Mouse (Mus musculus) MEL (cell line): ENCODE data around the gene Cul7. TPM values are rescaled to one million over a fixed set of nuclear protein-coding genes. Genes with fewer than 3 reads are reported as not detected.

ENCODE experiments used
- DNase-seq: peaks from one replicate; pipeline ENCODE4 v3.0.0; 2011; ENCODE audit warnings: low read depth, low spot score
- H3K27ac ChIP-seq: 2 replicates; pipeline ENCODE4 v1.5.1; 2012; ENCODE audit warnings: low read depth, mild to moderate bottlenecking, control low read depth, low read length, moderate library complexity; ENCODE audit not compliant: control insufficient read depth
- H3K27me3 ChIP-seq, 2 experiments: fragments of 150-350 bp in 1 of 2; sonication (generic) in 1 of 2; 2 replicates each; pipeline ENCODE4 v1.6.1; 2012; ENCODE audit warnings: low read length in 2 of 2, mild to moderate bottlenecking in 2 of 2, improper control_type of control experiment in 1 of 2, moderate library complexity in 1 of 2; ENCODE audit not compliant: insufficient read depth in 2 of 2, control insufficient read depth in 1 of 2
- H3K36me3 ChIP-seq, 2 experiments: 2 replicates each; pipeline ENCODE4 v1.6.1; 2012 to 2014; ENCODE audit warnings: low read length in 2 of 2, improper control_type of control experiment in 1 of 2, inconsistent platforms in 1 of 2, mild to moderate bottlenecking in 1 of 2; ENCODE audit not compliant: insufficient read depth in 2 of 2, control insufficient read depth in 1 of 2
- H3K4me1 ChIP-seq, 2 experiments: fragments of 150-350 bp in 1 of 2; sonication (generic) in 1 of 2; 2 replicates each; pipeline ENCODE4 v1.6.1; 2012; ENCODE audit warnings: low read length in 2 of 2, improper control_type of control experiment in 1 of 2, mild to moderate bottlenecking in 1 of 2; ENCODE audit not compliant: insufficient read depth in 2 of 2, control insufficient read depth in 1 of 2
- H3K4me3 ChIP-seq, 2 experiments: fragments of 150-350 bp in 1 of 2; sonication (generic) in 1 of 2; 2 replicates each; pipeline ENCODE4 v1.5.1; 2012; ENCODE audit warnings: low read depth in 2 of 2, low read length in 2 of 2, mild to moderate bottlenecking in 2 of 2, moderate library complexity in 2 of 2, control low read depth in 1 of 2, improper control_type of control experiment in 1 of 2; ENCODE audit not compliant: control insufficient read depth in 1 of 2, insufficient read depth in 1 of 2
- H3K79me2 ChIP-seq: 2 replicates; pipeline ENCODE4 v1.6.1; 2012; ENCODE audit warnings: mild to moderate bottlenecking, low read length, moderate library complexity; ENCODE audit not compliant: control insufficient read depth, poor library complexity, insufficient read depth
- H3K9ac ChIP-seq: 2 replicates; pipeline ENCODE4 v1.6.1; 2012; ENCODE audit warnings: low read depth, mild to moderate bottlenecking, control low read depth, low read length, moderate library complexity; ENCODE audit not compliant: control insufficient read depth, poor library complexity, severe bottlenecking
- H3K9me3 ChIP-seq: fragments of 150-350 bp; sonication (generic); replicated peaks from 2 replicates; pipeline ENCODE4 v1.6.1; 2012; ENCODE audit warnings: mild to moderate bottlenecking, low read length, improper control_type of control experiment, moderate library complexity; ENCODE audit not compliant: insufficient read depth
- BHLHE40 ChIP-seq: IDR thresholded peaks from 2 replicates; pipeline ENCODE4 v1.6.1; 2012; ENCODE audit warnings: low read depth, mild to moderate bottlenecking, inconsistent platforms, low read length, improper control_type of control experiment, borderline replicate concordance
- CHD2 ChIP-seq: IDR thresholded peaks from 2 replicates; pipeline ENCODE4 v1.6.1; 2011; ENCODE audit warnings: low read length, improper control_type of control experiment
- ELF1 ChIP-seq: IDR thresholded peaks from 2 replicates; pipeline ENCODE4 v1.6.1; 2014; ENCODE audit warnings: low read depth, mild to moderate bottlenecking, inconsistent platforms, low read length, improper control_type of control experiment, moderate library complexity
- GABPA ChIP-seq: IDR thresholded peaks from 2 replicates; pipeline ENCODE4 v1.6.1; 2012; ENCODE audit warnings: low read depth, mild to moderate bottlenecking, inconsistent platforms, low read length, improper control_type of control experiment, moderate library complexity
- JUND ChIP-seq: IDR thresholded peaks from 2 replicates; pipeline ENCODE4 v1.6.1; 2011; ENCODE audit warnings: low read depth, mild to moderate bottlenecking, improper control_type of control experiment, low read length
- KAT2A ChIP-seq: conservative IDR thresholded peaks from 2 replicates; pipeline ENCODE4 v1.6.1; 2012; ENCODE audit warnings: low read depth, low read length, improper control_type of control experiment, inconsistent platforms
- MAX ChIP-seq: IDR thresholded peaks from 2 replicates; pipeline ENCODE4 v1.6.1; 2011; ENCODE audit warnings: low read length, improper control_type of control experiment
- NELFE ChIP-seq: IDR thresholded peaks from 2 replicates; pipeline ENCODE4 v1.6.1; 2011; ENCODE audit warnings: low read depth, low read length, improper control_type of control experiment
- NRF1 ChIP-seq: IDR thresholded peaks from 2 replicates; pipeline ENCODE4 v1.6.1; 2014; ENCODE audit warnings: low read depth, mild to moderate bottlenecking, inconsistent platforms, low read length, improper control_type of control experiment, moderate library complexity; ENCODE audit not compliant: poor library complexity, insufficient read depth, severe bottlenecking
- POLR2A ChIP-seq, 2 experiments: IDR thresholded peaks; 2 replicates each; pipeline ENCODE4 v1.6.1; 2011 to 2012; ENCODE audit warnings: low read length in 2 of 2, mild to moderate bottlenecking in 2 of 2, control low read depth in 1 of 2, improper control_type of control experiment in 1 of 2, low read depth in 1 of 2, moderate library complexity in 1 of 2; ENCODE audit not compliant: control insufficient read depth in 1 of 2, insufficient read depth in 1 of 2, poor library complexity in 1 of 2
- POLR2AphosphoS2 ChIP-seq: IDR thresholded peaks from 2 replicates; pipeline ENCODE4 v1.6.1; 2011; ENCODE audit warnings: low read length, improper control_type of control experiment
- POLR2AphosphoS5 ChIP-seq: IDR thresholded peaks from 2 replicates; pipeline ENCODE4 v1.6.1; 2012; ENCODE audit warnings: low read depth, borderline replicate concordance, mild to moderate bottlenecking, inconsistent platforms, low read length, moderate library complexity, mixed read lengths
- USF1 ChIP-seq: IDR thresholded peaks from 2 replicates; pipeline ENCODE4 v1.6.1; 2014; ENCODE audit warnings: low read depth, mild to moderate bottlenecking, inconsistent platforms, low read length, improper control_type of control experiment, moderate library complexity
- ZNF384 ChIP-seq: IDR thresholded peaks from 2 replicates; pipeline ENCODE4 v1.6.1; 2012; ENCODE audit warnings: low read depth, mild to moderate bottlenecking, inconsistent platforms, low read length, improper control_type of control experiment
- polyA plus RNA-seq, 2 experiments: library from polyadenylated mRNA; stranded (reverse) in 1 of 2; unstranded in 1 of 2; fragments of >175 nt in 1 of 2; fragments of >200 nt in 1 of 2; gene quantifications; 2 replicates each; pipeline versions ENCODE4 v1.2.1 to v1.2.4; 2012; ENCODE audit warnings: low replicate concordance in 2 of 2, low read depth in 1 of 2; ENCODE audit not compliant: insufficient read length in 2 of 2, insufficient read depth in 1 of 2, missing spikeins in 1 of 2
- total RNA-seq: library from RNA; depleted of rRNA; stranded (reverse); fragments of 300-350 nt; gene quantifications from 2 replicates; pipeline ENCODE4 v1.2.3, GENCODE M21; 2012

Cul7 gene
- total and polyA plus RNA-seq, 3 experiments, result 32.6 to 45.8 (median 35.8) TPM

- no peaks in the 10 kb centered on the region for H3K36me3 ChIP-seq
- TF ChIP-seq POLR2AphosphoS2 (no peak), POLR2A (IDR thresholded peaks at IDR 0.05; ENCODE audit: control insufficient read depth in 1 of 2, insufficient read depth in 1 of 2, low read depth in 1 of 2, low read length in 2 of 2, poor library complexity in 1 of 2) (no peak), NELFE (no peak), ZNF384 (no peak), MAX (no peak), BHLHE40 (no peak)
- H3K9ac ChIP-seq, result peak overlapping the region; percentile 51; the same call in 1 of the 2 replicates
- peaks cover 12% of the 10 kb centered on the region in 2 experiments for H3K27me3 ChIP-seq
- peak; percentile 56 for DNase-seq
- no peaks in the 10 kb centered on the region for H3K9me3 ChIP-seq
- H3K4me1 ChIP-seq, result no peaks in the 10 kb centered on the region
- no peak overlapping the region for H3K27ac ChIP-seq
- H3K4me3 ChIP-seq, result peak overlapping the region; percentile 69 to 97
- H3K79me2 ChIP-seq, result no peaks in the 10 kb centered on the region
Measured at GRCm38 (mm10) chr17:46609721-46610514, 40.2 kb upstream of the Cul7 start.

DNA sequence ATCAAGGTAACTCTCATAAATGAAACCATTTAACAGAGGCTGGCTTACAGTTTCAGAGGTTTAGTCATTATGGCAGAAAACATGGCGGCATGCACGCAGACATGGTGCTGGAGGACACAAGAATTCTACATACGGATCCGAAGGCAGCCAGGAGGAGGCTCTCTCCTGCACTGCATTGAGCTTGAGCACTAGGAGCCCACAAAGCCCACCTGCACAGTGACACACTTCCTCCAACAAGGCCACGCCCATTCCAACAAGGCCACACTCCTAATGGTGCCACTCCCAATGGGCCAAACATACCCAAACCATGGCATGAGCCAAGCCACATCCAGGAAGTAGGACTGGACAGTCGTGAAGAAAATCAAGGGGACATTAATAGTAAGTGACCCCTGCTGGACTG is 38.8 kb upstream of the Cul7 start:
- Histone ChIP-seq H3K27me3 (peaks cover 12 to 14% of the 10 kb centered on the region in 2 experiments), H3K4me3 (no peak overlapping the region), H3K27ac (no peak overlapping the region), H3K9me3 (no peaks in the 10 kb centered on the region), H3K4me1 (no peaks in the 10 kb centered on the region), H3K9ac (no peak overlapping the region), H3K79me2 (no peaks in the 10 kb centered on the region), H3K36me3 (no peaks in the 10 kb centered on the region)
- TF ChIP-seq ZNF384 (no peak), MAX (no peak), USF1 (no peak), POLR2AphosphoS5 (no peak), CHD2 (no peak), JUND (no peak), ELF1 (no peak), KAT2A (no peak), NRF1 (no peak)
- no peak for DNase-seq

DNA sequence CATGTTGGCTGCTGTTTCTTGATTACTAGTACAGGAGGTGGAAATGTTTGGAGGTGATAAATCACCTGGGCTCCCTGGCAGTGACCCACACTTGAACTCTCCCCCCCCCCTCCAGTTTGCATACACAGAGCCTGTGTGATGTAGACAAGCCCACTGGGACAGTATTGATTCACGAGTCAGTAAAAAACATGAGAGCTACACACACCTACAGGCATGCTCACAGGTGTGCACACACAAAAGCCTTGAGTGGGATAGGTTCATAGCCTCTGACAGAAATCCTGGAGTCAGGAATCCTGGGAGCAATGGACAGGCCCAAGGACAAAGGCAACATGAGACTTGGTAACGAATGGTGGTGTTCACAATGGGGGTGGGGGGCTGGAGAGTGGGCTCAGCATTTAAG is 37.9 kb upstream of the Cul7 start:
- Histone ChIP-seq H3K4me3 (no peak overlapping the region), H3K4me1 (no peaks in the 10 kb centered on the region), H3K27me3 (peaks cover 12 to 17% of the 10 kb centered on the region in 2 experiments), H3K9me3 (no peaks in the 10 kb centered on the region), H3K27ac (no peak overlapping the region), H3K79me2 (no peaks in the 10 kb centered on the region), H3K36me3 (no peaks in the 10 kb centered on the region), H3K9ac (no peak overlapping the region)
- DNase-seq, result no peak
- TF ChIP-seq CHD2, result no peak
- no peak for TF ChIP-seq GABPA
